ENCODE assay signal across 8 mouse cellular contexts in genomic region chr5:143711326-143711725, GRCm38 (mm10). TPM values are rescaled to one million over a fixed set of nuclear protein-coding genes. Genes with fewer than 3 reads are reported as not detected.
DNase-seq lines count a peak whose midpoint lies in the region; ATAC-seq and TF ChIP-seq lines count a peak whose summit lies in the region.

No protein-coding gene starts in this region.

- no peak overlapping the region for H3K9ac ChIP-seq in CH12.LX (ENCODE audit: insufficient read depth, low read depth)
- H3K9ac ChIP-seq in embryonic facial prominence, embryonic 13.5 days, result no peak overlapping the region
- H3K9ac ChIP-seq in heart, embryonic 13.5 days, result peak overlapping the region; percentile 52; the same call in 1 of the 2 replicates
- H3K9ac ChIP-seq in kidney, postnatal 0 days (ENCODE audit: low read depth, low read length), result no peak overlapping the region
- H3K9ac ChIP-seq in liver, embryonic 14.5 days (replicated peaks), result no peak overlapping the region
- H3K9ac ChIP-seq in neural tube, embryonic 11.5 days (ENCODE audit: low read length), result no peak overlapping the region

- H3K36me3 ChIP-seq in CH12.LX (replicated peaks in 1 of 2; ENCODE audit: control insufficient read depth in 1 of 2, insufficient read depth in 1 of 2, low read length in 1 of 2), result peaks cover 48 to 85% of the 10 kb centered on the region in 2 experiments
- peaks cover 87% of the 10 kb centered on the region for H3K36me3 ChIP-seq in embryonic facial prominence, embryonic 13.5 days
- peaks cover 97% of the 10 kb centered on the region for H3K36me3 ChIP-seq in heart, embryonic 13.5 days
- peaks cover 68% of the 10 kb centered on the region for H3K36me3 ChIP-seq in kidney, postnatal 0 days (ENCODE audit: insufficient read depth, low read length)
- H3K36me3 ChIP-seq in liver, embryonic 14.5 days (replicated peaks; ENCODE audit: control insufficient read depth, insufficient read depth, low read depth), result peaks cover 58% of the 10 kb centered on the region
- H3K36me3 ChIP-seq in neural tube, embryonic 11.5 days (ENCODE audit: control insufficient read depth, insufficient read depth, low read length), result peaks cover 21% of the 10 kb centered on the region
- H3K36me3 ChIP-seq in testis, adult 2 months (ENCODE audit: control insufficient read depth, insufficient read depth, low read length), result no peaks in the 10 kb centered on the region

- no peak for TF ChIP-seq POLR2A in CH12.LX (IDR thresholded peaks at IDR 0.05; ENCODE audit: low read depth, low read length)
- no peak for TF ChIP-seq POLR2A in testis, adult 2 months (IDR thresholded peaks at IDR 0.05; ENCODE audit: control insufficient read depth, low read depth, low read length)

- peaks cover 0 to 11% of the 10 kb centered on the region in 2 experiments; a peak in 2 of 4 replicates for H3K4me1 ChIP-seq in CH12.LX (ENCODE audit: control insufficient read depth in 1 of 2, insufficient read depth in 2 of 2)
- H3K4me1 ChIP-seq in embryonic facial prominence, embryonic 13.5 days, result peaks cover 5% of the 10 kb centered on the region; the same call in 1 of the 2 replicates
- H3K4me1 ChIP-seq in heart, embryonic 13.5 days, result peaks cover 19% of the 10 kb centered on the region
- H3K4me1 ChIP-seq in kidney, postnatal 0 days (replicated peaks; ENCODE audit: insufficient read depth, low read length), result no peaks in the 10 kb centered on the region
- peaks cover 0 to 2% of the 10 kb centered on the region in 2 experiments; a peak in 1 of 4 replicates for H3K4me1 ChIP-seq in liver, embryonic 14.5 days (replicated peaks; ENCODE audit: control insufficient read depth in 2 of 2, insufficient read depth in 2 of 2, low read length in 1 of 2)
- H3K4me1 ChIP-seq in neural tube, embryonic 11.5 days (ENCODE audit: control insufficient read depth, insufficient read depth, low read length), result 0 out of 2 replicates have a peak, but pooled peaks cover 4% of the 10 kb centered on the region
- no peaks in the 10 kb centered on the region for H3K4me1 ChIP-seq in testis, adult 2 months (ENCODE audit: control insufficient read depth, insufficient read depth, low read length)

- no peak for TF ChIP-seq EP300 in CH12.LX (IDR thresholded peaks at IDR 0.05; ENCODE audit: low read length)
- no peak for TF ChIP-seq EP300 in liver, embryonic 14.5 days (IDR thresholded peaks at IDR 0.05; ENCODE audit: low read depth)

- TF ChIP-seq RAD21 in CH12.LX (IDR thresholded peaks at IDR 0.05; ENCODE audit: low read depth, low read length), result peak; percentile 56

- no peak overlapping the region for H3K27ac ChIP-seq in CH12.LX (ENCODE audit: insufficient read depth, low read depth)
- 0 out of 2 replicates have a peak overlapping the region, but pooled peaks have one; percentile 7 for H3K27ac ChIP-seq in embryonic facial prominence, embryonic 13.5 days
- H3K27ac ChIP-seq in heart, embryonic 13.5 days (replicated peaks), result no peak overlapping the region
- no peak overlapping the region for H3K27ac ChIP-seq in kidney, postnatal 0 days
- no peak overlapping the region for H3K27ac ChIP-seq in liver, embryonic 14.5 days
- H3K27ac ChIP-seq in neural tube, embryonic 11.5 days (ENCODE audit: low read depth, low read length), result 0 out of 2 replicates have a peak overlapping the region, but pooled peaks have one; percentile 27
- no peak overlapping the region for H3K27ac ChIP-seq in testis, adult 2 months (ENCODE audit: control insufficient read depth, insufficient read depth, low read depth, low read length)

- dilution Hi-C loops in CH12.LX (cut with MboI; ENCODE audit: extremely low pct_ligation_motif_present, extremely low pct_unique_long_range_greater_than_20kb, low sequenced_read_pairs), result no loop called here

- DNase-seq in CH12.LX (ENCODE audit: extremely low read depth), result peak; percentile 39
- DNase-seq in adrenal gland, postnatal 25 days, result peak; percentile 76
- peak; percentile 90 for DNase-seq in kidney, postnatal 0 days (ENCODE audit: low spot score)
- DNase-seq in liver, embryonic 14.5 days (ENCODE audit: low read depth in 3 of 3, low spot score in 3 of 3), result peak; percentile 46 to 55 (median 48)
- DNase-seq in neural tube, embryonic 11.5 days (ENCODE audit: low spot score), result peak; percentile 82

- peak; percentile 54 to 79 for TF ChIP-seq CTCF in CH12.LX (conservative IDR thresholded peaks at IDR 0.05 in 1 of 2, IDR thresholded peaks at IDR 0.05 in 1 of 2; ENCODE audit: low read depth in 2 of 2, low read length in 2 of 2)
- peak; percentile 95 for TF ChIP-seq CTCF in kidney, postnatal 0 days (IDR thresholded peaks at IDR 0.05; ENCODE audit: low read depth)
- TF ChIP-seq CTCF in liver, embryonic 14.5 days (IDR thresholded peaks at IDR 0.05; ENCODE audit: low read depth), result peak; percentile 98
- peak; percentile 61 for TF ChIP-seq CTCF in testis, adult 2 months (IDR thresholded peaks at IDR 0.05; ENCODE audit: control insufficient read depth, insufficient read depth, insufficient replicate concordance, low read depth, low read length)

- peak; percentile 67; the same call in 1 of the 2 replicates for ATAC-seq in embryonic facial prominence, embryonic 13.5 days (ENCODE audit: insufficient number of reproducible peaks, insufficient read depth, low FRiP score, low TSS enrichment, low read depth)
- ATAC-seq in heart, embryonic 13.5 days (ENCODE audit: extremely low read depth, insufficient number of reproducible peaks, low FRiP score, low TSS enrichment), result peak; percentile 29; the same call in 1 of the 2 replicates
- ATAC-seq in kidney, postnatal 0 days (replicated peaks; ENCODE audit: low FRiP score, low read depth), result no peak; the same call in 1 of the 2 replicates
- peak; percentile 62; the same call in 1 of the 2 replicates for ATAC-seq in liver, embryonic 14.5 days (ENCODE audit: insufficient read depth)
- ATAC-seq in neural tube, embryonic 11.5 days (ENCODE audit: insufficient read depth, low FRiP score, low TSS enrichment), result peak; percentile 69

- 12% methylated on average over 7 of the region's 7 CpGs for WGBS in embryonic facial prominence, embryonic 13.5 days
- WGBS in heart, embryonic 13.5 days, result 13% methylated on average over 7 of the region's 7 CpGs
- 12% methylated on average over 7 of the region's 7 CpGs for WGBS in kidney, postnatal 0 days
- WGBS in liver, embryonic 14.5 days (ENCODE audit: insufficient replicate concordance), result 16% methylated on average over 7 of the region's 7 CpGs
- 13% methylated on average over 7 of the region's 7 CpGs for WGBS in neural tube, embryonic 11.5 days

- no peak overlapping the region for H3K4me2 ChIP-seq in CH12.LX (ENCODE audit: insufficient read depth, low read depth, poor library complexity, severe bottlenecking)
- H3K4me2 ChIP-seq in embryonic facial prominence, embryonic 13.5 days, result no peak overlapping the region
- H3K4me2 ChIP-seq in heart, embryonic 13.5 days, result no peak overlapping the region
- H3K4me2 ChIP-seq in kidney, postnatal 0 days (ENCODE audit: low read length), result no peak overlapping the region
- no peak overlapping the region for H3K4me2 ChIP-seq in liver, embryonic 14.5 days (ENCODE audit: low read depth)
- no peak overlapping the region for H3K4me2 ChIP-seq in neural tube, embryonic 11.5 days (ENCODE audit: low read depth)

- H3K4me3 ChIP-seq in CH12.LX (replicated peaks in 1 of 3; ENCODE audit: low read depth in 2 of 3, low read length in 2 of 3, poor library complexity in 1 of 3), result no peak overlapping the region
- no peak overlapping the region for H3K4me3 ChIP-seq in embryonic facial prominence, embryonic 13.5 days
- H3K4me3 ChIP-seq in heart, embryonic 13.5 days, result no peak overlapping the region
- no peak overlapping the region for H3K4me3 ChIP-seq in kidney, postnatal 0 days (replicated peaks; ENCODE audit: low read depth, low read length)
- no peak overlapping the region for H3K4me3 ChIP-seq in liver, embryonic 14.5 days (ENCODE audit: insufficient read depth in 1 of 2, low read depth in 2 of 2, low read length in 2 of 2)
- H3K4me3 ChIP-seq in neural tube, embryonic 11.5 days (ENCODE audit: low read depth, low read length), result no peak overlapping the region
- no peak overlapping the region for H3K4me3 ChIP-seq in testis, adult 2 months (ENCODE audit: control insufficient read depth, low read depth, low read length)

- in situ Hi-C loops in CH12.LX (cut with MboI; ENCODE audit: low pct_ligation_motif_present, low pct_unique_long_range_greater_than_20kb, low sequenced_read_pairs), result loop anchor here (5.0 kb wide), 1 partner anchor 139 kb away; no protein-coding TSS in a partner anchor

- H3K9me3 ChIP-seq in CH12.LX (replicated peaks; ENCODE audit: low read length), result no peaks in the 10 kb centered on the region
- H3K9me3 ChIP-seq in embryonic facial prominence, embryonic 13.5 days, result no peaks in the 10 kb centered on the region
- no peaks in the 10 kb centered on the region for H3K9me3 ChIP-seq in heart, embryonic 13.5 days
- no peaks in the 10 kb centered on the region for H3K9me3 ChIP-seq in kidney, postnatal 0 days (replicated peaks; ENCODE audit: low read length)
- no peaks in the 10 kb centered on the region for H3K9me3 ChIP-seq in liver, embryonic 14.5 days (ENCODE audit: control insufficient read depth, low read length)
- H3K9me3 ChIP-seq in neural tube, embryonic 11.5 days (ENCODE audit: control insufficient read depth, low read length), result no peaks in the 10 kb centered on the region

- H3K27me3 ChIP-seq in CH12.LX (replicated peaks), result no peaks in the 10 kb centered on the region
- no peaks in the 10 kb centered on the region for H3K27me3 ChIP-seq in embryonic facial prominence, embryonic 13.5 days
- H3K27me3 ChIP-seq in heart, embryonic 13.5 days (replicated peaks), result no peaks in the 10 kb centered on the region
- H3K27me3 ChIP-seq in kidney, postnatal 0 days (ENCODE audit: insufficient read depth, low read length), result no peaks in the 10 kb centered on the region
- no peaks in the 10 kb centered on the region for H3K27me3 ChIP-seq in liver, embryonic 14.5 days (ENCODE audit: control insufficient read depth, insufficient read depth, low read length)
- no peaks in the 10 kb centered on the region for H3K27me3 ChIP-seq in neural tube, embryonic 11.5 days (ENCODE audit: control insufficient read depth, insufficient read depth, low read length)
- no peaks in the 10 kb centered on the region for H3K27me3 ChIP-seq in testis, adult 2 months (ENCODE audit: control insufficient read depth, insufficient read depth, low read length)

- no peaks in the 10 kb centered on the region for H3K79me2 ChIP-seq in CH12.LX (replicated peaks; ENCODE audit: control insufficient read depth, extremely low read depth, insufficient read depth, poor library complexity, severe bottlenecking)

RNA-seq across cellular contexts. Expression of gene Usp42, which starts 20.8 kb away (rescaled TPM):
- total RNA-seq in CH12.LX (2012; rRNA removed), result 7.1 TPM in 2 replicates
- total RNA-seq in CH12.LX (2014; rRNA removed), result 3.2 and 4.3 TPM in 2 replicates
- polyA plus RNA-seq in CH12.LX (2012; ENCODE audit: insufficient read length, low read depth), result 14.6 and 15.2 TPM in 2 replicates
- total RNA-seq in adrenal gland, postnatal 25 days (2021), result 14.7 and 17.9 TPM in 2 replicates
- 24.2 and 27.2 TPM in 2 replicates for polyA plus RNA-seq in embryonic facial prominence, embryonic 13.5 days (2015; fragmentation: Nextera tagmentation; extraction: Ambion mirVana)
- polyA plus RNA-seq in heart, embryonic 13.5 days (2015; fragmentation: Nextera tagmentation; extraction: Ambion mirVana), result 10.9 and 11.2 TPM in 2 replicates
- 12.9 and 13.1 TPM in 2 replicates for polyA plus RNA-seq in kidney, postnatal 0 days (2015; fragmentation: Nextera tagmentation; extraction: Ambion mirVana)
- polyA plus RNA-seq in liver, embryonic 14.5 days (2012; rRNA removed), result 1.4 and 1.7 TPM in 2 replicates
- 2.5 and 4.1 TPM in 2 replicates for polyA plus RNA-seq in liver, embryonic 14.5 days (2014; fragmentation: Nextera tagmentation; extraction: Ambion mirVana)
- 35.7 and 35.9 TPM in 2 replicates for polyA plus RNA-seq in neural tube, embryonic 11.5 days (2014; fragmentation: Nextera tagmentation; extraction: Ambion mirVana)
- 33.0 and 35.8 TPM in 2 replicates for polyA plus RNA-seq in testis, adult 2 months (2012; rRNA removed)

Comparison
In these comparisons a context has a peak if more than half of its experiments do, and no peak if none do; other contexts are left out.
1. DNase-seq: peak in every context shown above with its lines; median percentile 90 in kidney, postnatal 0 days; 82 in neural tube, embryonic 11.5 days; 76 in adrenal gland, postnatal 25 days; 48 in liver, embryonic 14.5 days; 39 in CH12.LX.
2. H3K27ac ChIP-seq: peak in embryonic facial prominence, embryonic 13.5 days (single experiment) and neural tube, embryonic 11.5 days (single experiment); none in CH12.LX (single experiment), heart, embryonic 13.5 days (single experiment), kidney, postnatal 0 days (single experiment), liver, embryonic 14.5 days (single experiment) and testis, adult 2 months (single experiment).
3. Peak in every context shown above with its lines, with median percentiles within 50 percentile points of each other: CTCF ChIP-seq.